Mouse (Mus musculus) layer of hippocampus, adult 2 months (tissue): Measurements from ENCODE around the gene Gm42517. TPM values are rescaled to one million over a fixed set of nuclear protein-coding genes. Genes with fewer than 3 reads are reported as not detected.

Source experiments
- DNase-seq, 2 experiments: peaks; one replicate each; pipeline ENCODE4 v3.0.0; 2022; ENCODE audit warnings: low spot score in 2 of 2
- H3K27ac ChIP-seq: fragments of 200-600 bp; 2 replicates; pipeline ENCODE4 v1.8.1; 2022
- H3K4me3 ChIP-seq: fragments of 200-600 bp; 2 replicates; pipeline ENCODE4 v1.8.1; 2022; ENCODE audit warnings: mild to moderate bottlenecking
- CTCF ChIP-seq: fragments of 200-600 bp; conservative IDR thresholded peaks from 2 replicates; pipeline ENCODE4 v1.8.1; 2022; ENCODE audit warnings: antibody characterized with exemption, mild to moderate bottlenecking, moderate library complexity
- total RNA-seq, 2 experiments: library from RNA; stranded (reverse); gene quantifications; 2 replicates each; pipeline ENCODE4 v1.2.3; 2021

Gm42517 gene
- total RNA-seq, 2 experiments from 2014 or later: 55.6 to 57.4 TPM

GRCm38 (mm10) chr5:108368851-108369621 lies 1.3 kb upstream of the Gm42517 start:
- Histone ChIP-seq H3K4me3 (peak overlapping the region; percentile 77), H3K27ac (peak overlapping the region; percentile 95)
- DNase-seq: peak; percentile 79 to 89
- no peak for TF ChIP-seq CTCF

GRCm38 (mm10) chr5:108368446-108368845 lies 724 bp upstream of the Gm42517 start:
- Histone ChIP-seq H3K27ac (peak overlapping the region; percentile 95), H3K4me3 (peak overlapping the region; percentile 77)
- no peak for TF ChIP-seq CTCF
- no peak for DNase-seq

GRCm38 (mm10) chr5:108366984-108367841 lies 509 bp downstream of the Gm42517 start:
- Histone ChIP-seq H3K4me3 (peak overlapping the region; percentile 77), H3K27ac (peak overlapping the region; percentile 95)
- DNase-seq: no peak
- TF ChIP-seq CTCF: peak; percentile 32

GRCm38 (mm10) chr5:108366328-108366983 lies 1.3 kb downstream of the Gm42517 start:
- DNase-seq: no peak
- Histone ChIP-seq H3K4me3 (peak overlapping the region; percentile 77), H3K27ac (peak overlapping the region; percentile 95)
- no peak for TF ChIP-seq CTCF

- no peak for DNase-seq
- Histone ChIP-seq H3K27ac (no peak overlapping the region), H3K4me3 (no peak overlapping the region)
- peak; percentile 54 for TF ChIP-seq CTCF
Measured at GRCm38 (mm10) chr5:108362330-108362729, 5.4 kb downstream of the Gm42517 start.

- TF ChIP-seq CTCF: no peak
- DNase-seq: no peak
- Histone ChIP-seq H3K27ac (no peak overlapping the region), H3K4me3 (no peak overlapping the region)
Measured at GRCm38 (mm10) chr5:108360211-108360610, 7.5 kb downstream of the Gm42517 start.

- H3K27ac ChIP-seq: peak overlapping the region; percentile 53; the same call in 1 of the 2 replicates
- DNase-seq: peak in 1 of 2 experiments; percentile 31
- no peak for TF ChIP-seq CTCF
Measured at GRCm38 (mm10) chr5:108359491-108359890, 8.2 kb downstream of the Gm42517 start.

GRCm38 (mm10) chr5:108357862-108358261 lies 9.9 kb downstream of the Gm42517 start:
- no peak for TF ChIP-seq CTCF
- Histone ChIP-seq H3K4me3 (no peak overlapping the region), H3K27ac (no peak overlapping the region)
- DNase-seq: no peak

More at GRCm38 (mm10) chr5:108359491-108359890, 8.2 kb downstream of the Gm42517 start:
- no peak overlapping the region for H3K4me3 ChIP-seq

GRCm38 (mm10) chr5:108354056-108354455 lies 13.7 kb downstream of the Gm42517 start:
- TF ChIP-seq CTCF: no peak
- H3K27ac ChIP-seq: no peak overlapping the region
- DNase-seq: no peak
- no peak overlapping the region for H3K4me3 ChIP-seq

GRCm38 (mm10) chr5:108349511-108350148 lies 18.1 kb downstream of the Gm42517 start:
- H3K4me3 ChIP-seq: no peak overlapping the region
- H3K27ac ChIP-seq: no peak overlapping the region
- no peak for TF ChIP-seq CTCF
- no peak for DNase-seq

- TF ChIP-seq CTCF: peak; percentile 61
- no peak overlapping the region for H3K4me3 ChIP-seq
- no peak overlapping the region for H3K27ac ChIP-seq
- DNase-seq: no peak
Measured at GRCm38 (mm10) chr5:108347843-108348242, 19.9 kb downstream of the Gm42517 start.

GRCm38 (mm10) chr5:108345313-108346071 lies 22.2 kb downstream of the Gm42517 start:
- no peak overlapping the region for H3K4me3 ChIP-seq
- no peak overlapping the region for H3K27ac ChIP-seq
- TF ChIP-seq CTCF: no peak
- no peak for DNase-seq
